Mouse (Mus musculus): ENCODE results near the gene Agap1.

DNA sequence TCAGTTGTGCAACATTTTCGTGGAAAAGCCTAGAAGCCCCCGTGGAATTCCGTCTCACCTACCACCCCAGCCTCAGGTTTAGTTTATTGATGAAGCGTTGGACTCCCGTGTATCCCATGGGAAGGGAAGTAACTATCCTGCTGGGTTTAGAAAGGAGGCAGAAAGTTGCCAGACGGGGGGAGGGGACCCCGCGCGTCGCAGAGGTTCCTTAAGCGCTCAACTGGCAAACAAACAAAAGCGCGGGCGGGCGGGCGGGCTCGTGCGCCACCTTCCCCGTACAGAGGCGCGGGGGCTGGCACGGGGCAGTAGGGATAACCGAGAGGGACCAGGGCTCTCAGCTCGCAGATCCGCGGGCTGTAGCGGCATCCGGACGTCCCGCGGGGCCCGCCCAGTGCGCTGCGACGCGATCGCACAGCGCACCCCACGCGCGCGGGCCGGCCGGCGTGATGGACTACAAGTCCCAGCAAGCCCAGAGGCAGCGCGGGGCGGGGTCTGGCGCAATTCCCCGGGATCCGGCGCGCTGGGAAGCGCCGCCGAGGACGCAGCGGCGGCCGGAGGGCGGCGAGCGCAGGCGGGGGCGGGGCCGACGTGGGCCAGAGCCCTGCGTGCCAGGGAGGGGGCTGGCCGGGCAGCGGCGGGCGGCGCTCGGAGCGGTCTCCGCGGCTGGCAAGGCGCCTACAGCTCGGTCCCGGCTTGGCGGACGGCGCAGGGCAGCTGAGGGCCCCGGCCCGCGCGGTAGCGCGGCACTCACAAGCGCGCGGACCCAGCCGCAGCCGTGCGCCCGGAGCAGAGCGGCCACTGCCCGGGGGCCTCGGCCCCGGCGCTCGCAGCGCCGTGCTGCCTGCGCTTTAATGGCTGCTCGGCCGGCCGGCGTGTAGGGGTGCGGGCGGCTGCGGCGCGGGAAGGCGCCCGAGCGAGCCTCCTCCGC lies at the start of gene Agap1:
- TF ChIP-seq POLR2A (IDR thresholded peaks at IDR 0.05; ENCODE audit: insufficient read depth, low read depth, low read length) (peak; percentile 73; the same call in 1 of the 2 replicates), CTCF (IDR thresholded peaks at IDR 0.05; ENCODE audit: insufficient read depth, low read depth, low read length) (no peak)
